Mouse (Mus musculus) urinary bladder, postnatal 10 days (tissue): ENCODE data around the gene Hjurp.
"Not testable (repeated sequence)": the region's sequence is repeated elsewhere in the genome, so short reads cannot be mapped to it uniquely, and the experiment has no call there.

ENCODE experiments used
- DNase-seq: peaks from one replicate; pipeline ENCODE4 v3.0.0; 2022; ENCODE audit warnings: low spot score

The Hjurp gene

GRCm38 (mm10) chr1:88223591-88223990 lies 53.8 kb downstream of the Hjurp start:
- no peak for DNase-seq

- not testable (repeated sequence) for DNase-seq
Measured at GRCm38 (mm10) chr1:88223011-88223515, 54.4 kb downstream of the Hjurp start.

GRCm38 (mm10) chr1:88222216-88222615 lies 55.2 kb downstream of the Hjurp start:
- DNase-seq = no peak

- DNase-seq = no peak
Measured at GRCm38 (mm10) chr1:88220336-88220735, 57.1 kb downstream of the Hjurp start.

GRCm38 (mm10) chr1:88219054-88219453 lies 58.4 kb downstream of the Hjurp start:
- no peak for DNase-seq

GRCm38 (mm10) chr1:88218591-88218990 lies 58.8 kb downstream of the Hjurp start:
- DNase-seq = no peak

GRCm38 (mm10) chr1:88218051-88218450 lies 59.4 kb downstream of the Hjurp start:
- no peak for DNase-seq

GRCm38 (mm10) chr1:88217576-88217975 lies 59.9 kb downstream of the Hjurp start:
- no peak for DNase-seq

GRCm38 (mm10) chr1:88217144-88217543 lies 60.3 kb downstream of the Hjurp start:
- DNase-seq = no peak

GRCm38 (mm10) chr1:88216551-88216950 lies 60.9 kb downstream of the Hjurp start:
- no peak for DNase-seq

- DNase-seq = no peak
Measured at GRCm38 (mm10) chr1:88215466-88216380, 61.7 kb downstream of the Hjurp start.

- no peak for DNase-seq
Measured at GRCm38 (mm10) chr1:88214462-88214952, 62.9 kb downstream of the Hjurp start.

- no peak for DNase-seq
Measured at GRCm38 (mm10) chr1:88213766-88214461, 63.5 kb downstream of the Hjurp start.

- no peak for DNase-seq
Measured at GRCm38 (mm10) chr1:88213061-88213460, 64.4 kb downstream of the Hjurp start.
